Mouse (Mus musculus) liver, embryonic 13.5 days (tissue): ENCODE data around the gene 2510009E07Rik. TPM values are rescaled to one million over a fixed set of nuclear protein-coding genes. Genes with fewer than 3 reads are reported as not detected.
A peak's percentile ranks its signal among the peaks of the same experiment; 100 is the strongest.

Experiments
- ATAC-seq: fragments of 200-750 bp; cut with Nextera tagmentation; 2 replicates; pipeline ENCODE4 v1.8.0; 2017; ENCODE audit warnings: low read depth, mild to moderate bottlenecking, moderate number of reproducible peaks, moderate library complexity
- DNase-seq: peaks from one replicate; pipeline ENCODE4 v3.0.0; 2022
- H3K27ac ChIP-seq: fragments of 300-500 bp; sonication (generic); 2 replicates; pipeline ENCODE4 v1.5.1; 2015; ENCODE audit warnings: moderate library complexity, mild to moderate bottlenecking, inconsistent platforms
- H3K27me3 ChIP-seq: fragments of 300-500 bp; sonication (generic); 2 replicates; pipeline ENCODE4 v1.6.1; 2015; ENCODE audit warnings: mild to moderate bottlenecking, inconsistent platforms
- H3K36me3 ChIP-seq: fragments of 300-500 bp; sonication (generic); 2 replicates; pipeline ENCODE4 v1.6.1; 2015; ENCODE audit warnings: mild to moderate bottlenecking, inconsistent platforms
- H3K4me1 ChIP-seq: fragments of 300-500 bp; sonication (generic); replicated peaks from 2 replicates; pipeline ENCODE4 v1.6.1; 2015; ENCODE audit warnings: inconsistent platforms
- H3K4me2 ChIP-seq: fragments of 300-500 bp; sonication (generic); 2 replicates; pipeline ENCODE4 v1.6.1; 2015; ENCODE audit warnings: inconsistent platforms, mild to moderate bottlenecking, moderate library complexity
- H3K4me3 ChIP-seq: fragments of 300-500 bp; sonication (generic); replicated peaks from 2 replicates; pipeline ENCODE4 v1.5.1; 2015; ENCODE audit warnings: mild to moderate bottlenecking, inconsistent platforms
- H3K9ac ChIP-seq: fragments of 300-500 bp; sonication (generic); 2 replicates; pipeline ENCODE4 v1.6.1; 2015; ENCODE audit warnings: mild to moderate bottlenecking, inconsistent platforms
- H3K9me3 ChIP-seq: fragments of 300-500 bp; sonication (generic); replicated peaks from 2 replicates; pipeline ENCODE4 v1.6.1; 2016; ENCODE audit warnings: inconsistent platforms
- WGBS: fragments of 180-500 bp; shearing (Covaris S2); methylation state at CpG from one replicate; pipeline ENCODE4 v1.1.7; 2015; ENCODE audit not compliant: insufficient replicate concordance; 5-methylcytosine and 5-hydroxymethylcytosine counted together
- polyA plus RNA-seq: library from polyadenylated mRNA; unstranded; fragments of >200 nt; fragmentation: Nextera tagmentation; extraction: Ambion mirVana; gene quantifications from 2 replicates; pipeline ENCODE4 v1.2.1, GENCODE M21; 2015

Gene 2510009E07Rik
- polyA plus RNA-seq, 1 experiment from 2014 or later: 2.6 TPM

- Histone ChIP-seq H3K27me3 (no peaks in the 10 kb centered on the region), H3K36me3 (no peaks in the 10 kb centered on the region), H3K4me3 (no peak overlapping the region), H3K4me2 (no peak overlapping the region), H3K9me3 (no peaks in the 10 kb centered on the region), H3K4me1 (peaks cover 30% of the 10 kb centered on the region), H3K9ac (no peak overlapping the region), H3K27ac (no peak overlapping the region)
- 64% methylated on average over 3 of the region's 3 CpGs for WGBS
- DNase-seq (no peak), ATAC-seq (no peak)
These were observed 48.0 kb downstream of the 2510009E07Rik start for GRCm38 (mm10) chr16:21646496-21646895.

GRCm38 (mm10) chr16:21645915-21646314 is 48.5 kb downstream of the 2510009E07Rik start:
- no peaks in the 10 kb centered on the region for H3K36me3 ChIP-seq
- no peak overlapping the region for H3K4me3 ChIP-seq
- H3K4me2 ChIP-seq: no peak overlapping the region
- H3K9ac ChIP-seq: no peak overlapping the region
- WGBS: 74% methylated on average over 3 of the region's 3 CpGs
- no peaks in the 10 kb centered on the region for H3K9me3 ChIP-seq
- no peak for DNase-seq
- H3K27ac ChIP-seq: no peak overlapping the region
- ATAC-seq: no peak
- no peaks in the 10 kb centered on the region for H3K27me3 ChIP-seq
- peaks cover 35% of the 10 kb centered on the region for H3K4me1 ChIP-seq

GRCm38 (mm10) chr16:21644574-21644973 is 49.9 kb downstream of the 2510009E07Rik start:
- Histone ChIP-seq H3K4me3 (no peak overlapping the region), H3K9ac (no peak overlapping the region), H3K9me3 (no peaks in the 10 kb centered on the region), H3K4me1 (peaks cover 38% of the 10 kb centered on the region), H3K36me3 (no peaks in the 10 kb centered on the region), H3K27ac (peak overlapping the region; percentile 79; the same call in 1 of the 2 replicates), H3K27me3 (no peaks in the 10 kb centered on the region), H3K4me2 (0 out of 2 replicates have a peak overlapping the region, but pooled peaks have one; percentile 35)
- ATAC-seq (no peak), DNase-seq (no peak)
- WGBS: 69% methylated on average over 3 of the region's 3 CpGs

GRCm38 (mm10) chr16:21644066-21644561 is 50.4 kb downstream of the 2510009E07Rik start:
- peak; percentile 71 for ATAC-seq

GRCm38 (mm10) chr16:21643621-21644041 is 50.8 kb downstream of the 2510009E07Rik start:
- no peak for DNase-seq
- Histone ChIP-seq H3K27me3 (no peaks in the 10 kb centered on the region), H3K9ac (no peak overlapping the region), H3K27ac (peak overlapping the region; percentile 79), H3K4me3 (0 out of 2 replicates have a peak overlapping the region, but pooled peaks have one; percentile 8), H3K4me1 (peaks cover 34% of the 10 kb centered on the region), H3K4me2 (peak overlapping the region; percentile 35; the same call in 1 of the 2 replicates), H3K9me3 (no peaks in the 10 kb centered on the region), H3K36me3 (no peaks in the 10 kb centered on the region)
- no peak for ATAC-seq
- 56% methylated on average over 2 of the region's 2 CpGs for WGBS

More at GRCm38 (mm10) chr16:21644066-21644561, 50.4 kb downstream of the 2510009E07Rik start:
- Histone ChIP-seq H3K36me3 (no peaks in the 10 kb centered on the region), H3K9ac (no peak overlapping the region), H3K4me2 (peak overlapping the region; percentile 35; the same call in 1 of the 2 replicates), H3K4me3 (0 out of 2 replicates have a peak overlapping the region, but pooled peaks have one; percentile 8), H3K9me3 (no peaks in the 10 kb centered on the region), H3K27ac (peak overlapping the region; percentile 79), H3K4me1 (peaks cover 36% of the 10 kb centered on the region), H3K27me3 (no peaks in the 10 kb centered on the region)
- DNase-seq: no peak
- WGBS: 52% methylated on average over 17 of the region's 17 CpGs

- H3K27ac ChIP-seq: peak overlapping the region; percentile 29; the same call in 1 of the 2 replicates
- H3K4me2 ChIP-seq: no peak overlapping the region
- no peaks in the 10 kb centered on the region for H3K9me3 ChIP-seq
- H3K27me3 ChIP-seq: no peaks in the 10 kb centered on the region
- no peak overlapping the region for H3K9ac ChIP-seq
- H3K36me3 ChIP-seq: no peaks in the 10 kb centered on the region
- H3K4me1 ChIP-seq: peaks cover 34% of the 10 kb centered on the region
- DNase-seq: no peak
- 76% methylated on average over 5 of the region's 5 CpGs for WGBS
- no peak overlapping the region for H3K4me3 ChIP-seq
- no peak for ATAC-seq
These were observed 51.6 kb downstream of the 2510009E07Rik start for GRCm38 (mm10) chr16:21642906-21643305.

GRCm38 (mm10) chr16:21641944-21642343 is 52.5 kb downstream of the 2510009E07Rik start:
- H3K36me3 ChIP-seq: no peaks in the 10 kb centered on the region
- no peak overlapping the region for H3K4me3 ChIP-seq
- ATAC-seq: peak; percentile 7; the same call in 1 of the 2 replicates
- 20% methylated on average over 3 of the region's 3 CpGs for WGBS
- H3K9ac ChIP-seq: no peak overlapping the region
- no peak overlapping the region for H3K4me2 ChIP-seq
- no peaks in the 10 kb centered on the region for H3K9me3 ChIP-seq
- peaks cover 34% of the 10 kb centered on the region for H3K4me1 ChIP-seq
- H3K27ac ChIP-seq: peak overlapping the region; percentile 64
- no peaks in the 10 kb centered on the region for H3K27me3 ChIP-seq
- DNase-seq: no peak

- peak overlapping the region; percentile 64; the same call in 1 of the 2 replicates for H3K27ac ChIP-seq
- no peak for DNase-seq
These were observed 53.5 kb downstream of the 2510009E07Rik start for GRCm38 (mm10) chr16:21640766-21641499.

GRCm38 (mm10) chr16:21637201-21637819 is 57.2 kb downstream of the 2510009E07Rik start:
- Histone ChIP-seq H3K4me1 (peaks cover 15% of the 10 kb centered on the region), H3K9me3 (no peaks in the 10 kb centered on the region), H3K4me2 (no peak overlapping the region), H3K27me3 (no peaks in the 10 kb centered on the region), H3K9ac (no peak overlapping the region), H3K27ac (no peak overlapping the region), H3K4me3 (no peak overlapping the region), H3K36me3 (no peaks in the 10 kb centered on the region)
- ATAC-seq: no peak
- no peak for DNase-seq
- 52% methylated on average over 11 of the region's 11 CpGs for WGBS

More at GRCm38 (mm10) chr16:21640766-21641499, 53.5 kb downstream of the 2510009E07Rik start:
- Histone ChIP-seq H3K4me1 (peaks cover 34% of the 10 kb centered on the region), H3K36me3 (no peaks in the 10 kb centered on the region), H3K4me2 (no peak overlapping the region), H3K9ac (no peak overlapping the region), H3K27me3 (no peaks in the 10 kb centered on the region), H3K9me3 (no peaks in the 10 kb centered on the region), H3K4me3 (no peak overlapping the region)
- ATAC-seq: no peak
- WGBS: 48% methylated on average over 7 of the region's 7 CpGs

GRCm38 (mm10) chr16:21636156-21636853 is 58.2 kb downstream of the 2510009E07Rik start:
- peaks cover 7% of the 10 kb centered on the region for H3K4me1 ChIP-seq
- no peaks in the 10 kb centered on the region for H3K27me3 ChIP-seq
- H3K36me3 ChIP-seq: no peaks in the 10 kb centered on the region
- no peak for DNase-seq
- no peak overlapping the region for H3K27ac ChIP-seq
- H3K4me2 ChIP-seq: no peak overlapping the region
- no peak overlapping the region for H3K4me3 ChIP-seq
- 66% methylated on average over 5 of the region's 5 CpGs for WGBS
- no peak for ATAC-seq
- no peaks in the 10 kb centered on the region for H3K9me3 ChIP-seq
- no peak overlapping the region for H3K9ac ChIP-seq

GRCm38 (mm10) chr16:21634460-21634859 is 60.0 kb downstream of the 2510009E07Rik start:
- H3K9ac ChIP-seq: no peak overlapping the region
- no peak for DNase-seq
- no peak overlapping the region for H3K27ac ChIP-seq
- H3K4me3 ChIP-seq: no peak overlapping the region
- no peaks in the 10 kb centered on the region for H3K27me3 ChIP-seq
- no peaks in the 10 kb centered on the region for H3K36me3 ChIP-seq
- peak; percentile 60; the same call in 1 of the 2 replicates for ATAC-seq
- H3K4me2 ChIP-seq: no peak overlapping the region
- H3K9me3 ChIP-seq: no peaks in the 10 kb centered on the region
- H3K4me1 ChIP-seq: no peaks in the 10 kb centered on the region; the same call in 1 of the 2 replicates
